Mouse (Mus musculus) midbrain, embryonic 14.5 days (tissue): ENCODE results near the gene Slc25a51. TPM values are rescaled to one million over a fixed set of nuclear protein-coding genes. Genes with fewer than 3 reads are reported as not detected.
A peak's percentile ranks its signal among the peaks of the same experiment; 100 is the strongest.

Experiments
- ATAC-seq: fragments of 200-750 bp; cut with Nextera tagmentation; 2 replicates; pipeline ENCODE4 v1.8.0; 2017; ENCODE audit warnings: moderate number of reproducible peaks, moderate library complexity; ENCODE audit not compliant: low FRiP score, low TSS enrichment
- DNase-seq: peaks from one replicate; pipeline ENCODE4 v3.0.0-alpha.2; 2015
- H3K27ac ChIP-seq: fragments of 300-500 bp; sonication (generic); replicated peaks from 2 replicates; pipeline ENCODE4 v1.5.1; 2014; ENCODE audit warnings: mild to moderate bottlenecking, low read depth, low read length, moderate library complexity
- H3K27me3 ChIP-seq: fragments of 300-500 bp; sonication (generic); 2 replicates; pipeline ENCODE4 v1.6.1; 2014; ENCODE audit warnings: low read length, control low read depth, mixed read lengths; ENCODE audit not compliant: control insufficient read depth, insufficient read depth
- H3K36me3 ChIP-seq: fragments of 300-500 bp; sonication (generic); 2 replicates; pipeline ENCODE4 v1.6.1; 2014; ENCODE audit warnings: low read length, control low read depth; ENCODE audit not compliant: control insufficient read depth, insufficient read depth
- H3K4me1 ChIP-seq: fragments of 300-500 bp; sonication (generic); 2 replicates; pipeline ENCODE4 v1.6.1; 2014; ENCODE audit warnings: mild to moderate bottlenecking, antibody characterized with exemption, low read length, control low read depth; ENCODE audit not compliant: control insufficient read depth, insufficient read depth
- H3K4me2 ChIP-seq: fragments of 300-500 bp; sonication (generic); 2 replicates; pipeline ENCODE4 v1.6.1; 2014; ENCODE audit warnings: mild to moderate bottlenecking, low read length, moderate library complexity
- H3K4me3 ChIP-seq: fragments of 300-500 bp; sonication (generic); replicated peaks from 2 replicates; pipeline ENCODE4 v1.5.1; 2014; ENCODE audit warnings: low read depth, low read length
- H3K9ac ChIP-seq: fragments of 300-500 bp; sonication (generic); replicated peaks from 2 replicates; pipeline ENCODE4 v1.6.1; 2014; ENCODE audit warnings: mild to moderate bottlenecking, low read length, moderate library complexity
- H3K9me3 ChIP-seq: fragments of 300-500 bp; sonication (generic); 2 replicates; pipeline ENCODE4 v1.6.1; 2016; ENCODE audit warnings: low read length, control low read depth, mixed read lengths; ENCODE audit not compliant: control insufficient read depth
- WGBS: fragments of 180-500 bp; shearing (Covaris S2); extraction: QIAGEN DNeasy Blood & Tissue Kit; methylation state at CpG from one replicate; pipeline ENCODE4 v1.1.7; 2014; 5-methylcytosine and 5-hydroxymethylcytosine counted together
- polyA plus RNA-seq: library from polyadenylated mRNA; unstranded; fragments of >200 nt; fragmentation: Nextera tagmentation; extraction: Ambion mirVana; gene quantifications from 2 replicates; pipeline ENCODE4 v1.2.1, GENCODE M21; 2014

Gene Slc25a51
- polyA plus RNA-seq, 1 experiment from 2014 or later, result 79.5 TPM

DNA sequence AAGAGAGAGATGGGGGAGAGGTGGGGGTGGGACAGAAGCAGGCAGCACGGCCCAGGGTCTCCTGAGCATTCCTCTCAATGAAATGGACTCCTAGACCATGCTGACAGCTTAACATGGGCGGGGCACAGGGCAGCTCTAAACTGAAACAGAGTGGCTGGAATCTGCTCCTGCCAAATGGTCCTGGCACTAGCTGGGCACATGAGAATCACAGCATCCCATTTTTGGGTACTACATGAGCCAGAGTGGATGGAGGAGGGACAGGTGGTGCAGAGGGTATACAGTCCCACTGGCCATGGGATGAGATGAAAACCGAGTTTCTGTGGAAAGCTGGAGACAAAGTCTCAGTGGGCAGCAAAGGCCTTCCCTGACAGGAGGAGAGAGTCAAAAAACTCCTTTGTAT is 36.7 kb upstream of the Slc25a51 start:
- H3K4me1 ChIP-seq, result peaks cover 4% of the 10 kb centered on the region; the same call in 1 of the 2 replicates

DNA sequence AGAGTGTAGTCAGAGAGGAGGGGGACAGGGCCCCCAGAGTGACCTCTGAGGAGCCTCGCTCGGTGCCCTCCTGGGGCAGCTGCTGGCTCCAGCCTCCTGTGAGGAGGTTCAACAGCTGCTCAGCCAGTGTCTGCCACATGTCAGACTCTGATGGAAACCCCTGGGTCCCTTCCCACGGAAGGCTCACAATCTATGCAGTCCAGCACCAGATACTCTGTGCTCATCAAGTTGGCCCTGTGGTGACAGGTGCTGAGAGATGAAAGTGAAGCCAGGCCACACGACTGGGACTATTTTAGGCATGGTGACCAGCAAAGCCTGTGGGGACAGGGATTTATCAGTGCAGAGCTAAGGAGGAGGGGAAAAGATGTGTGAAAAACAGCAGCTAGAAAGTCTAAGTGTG is 36.2 kb upstream of the Slc25a51 start:
- Histone ChIP-seq H3K9ac (no peak overlapping the region), H3K27ac (no peak overlapping the region), H3K4me2 (no peak overlapping the region), H3K36me3 (0 out of 2 replicates have a peak, but pooled peaks cover 4% of the 10 kb centered on the region), H3K9me3 (no peaks in the 10 kb centered on the region), H3K27me3 (no peaks in the 10 kb centered on the region), H3K4me1 (peaks cover 4% of the 10 kb centered on the region; the same call in 1 of the 2 replicates), H3K4me3 (no peak overlapping the region)
- no peak for ATAC-seq
- no peak for DNase-seq
- 57% methylated on average over 4 of the region's 4 CpGs for WGBS

More for the DNA sequence above, 36.7 kb upstream of the Slc25a51 start:
- DNase-seq (no peak), ATAC-seq (no peak)
- no peak overlapping the region for H3K4me3 ChIP-seq
- no peaks in the 10 kb centered on the region for H3K27me3 ChIP-seq
- WGBS, result 69% methylated on average over 3 of the region's 3 CpGs
- H3K36me3 ChIP-seq, result 0 out of 2 replicates have a peak, but pooled peaks cover 4% of the 10 kb centered on the region
- H3K4me2 ChIP-seq, result no peak overlapping the region
- H3K9ac ChIP-seq, result no peak overlapping the region
- no peaks in the 10 kb centered on the region for H3K9me3 ChIP-seq
- H3K27ac ChIP-seq, result no peak overlapping the region

DNA sequence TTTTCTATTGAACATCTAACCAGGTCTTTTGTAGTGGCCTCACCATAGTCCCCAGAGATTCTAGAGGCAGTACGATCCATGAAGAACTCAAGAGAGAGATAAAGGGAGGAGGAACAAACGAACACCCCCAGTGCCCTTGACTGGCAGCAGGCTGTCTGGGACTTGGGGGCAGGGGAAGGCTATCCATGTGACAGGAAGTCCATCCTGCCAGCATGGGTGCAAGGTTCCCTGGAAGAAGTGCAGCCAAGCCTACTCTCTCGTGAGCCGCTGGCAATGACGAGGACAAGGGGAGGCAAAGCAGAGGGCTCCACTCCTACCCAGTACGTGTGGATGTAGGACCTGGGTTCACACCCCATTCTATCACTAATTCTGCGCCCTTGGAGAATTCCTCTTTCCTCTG is 35.1 kb upstream of the Slc25a51 start:
- DNase-seq (no peak), ATAC-seq (no peak)
- Histone ChIP-seq H3K4me2 (no peak overlapping the region), H3K27me3 (no peaks in the 10 kb centered on the region), H3K9ac (no peak overlapping the region), H3K36me3 (0 out of 2 replicates have a peak, but pooled peaks cover 4% of the 10 kb centered on the region), H3K27ac (no peak overlapping the region), H3K9me3 (no peaks in the 10 kb centered on the region), H3K4me1 (0 out of 2 replicates have a peak, but pooled peaks cover 4% of the 10 kb centered on the region), H3K4me3 (no peak overlapping the region)
- 86% methylated on average over 7 of the region's 7 CpGs for WGBS

DNA sequence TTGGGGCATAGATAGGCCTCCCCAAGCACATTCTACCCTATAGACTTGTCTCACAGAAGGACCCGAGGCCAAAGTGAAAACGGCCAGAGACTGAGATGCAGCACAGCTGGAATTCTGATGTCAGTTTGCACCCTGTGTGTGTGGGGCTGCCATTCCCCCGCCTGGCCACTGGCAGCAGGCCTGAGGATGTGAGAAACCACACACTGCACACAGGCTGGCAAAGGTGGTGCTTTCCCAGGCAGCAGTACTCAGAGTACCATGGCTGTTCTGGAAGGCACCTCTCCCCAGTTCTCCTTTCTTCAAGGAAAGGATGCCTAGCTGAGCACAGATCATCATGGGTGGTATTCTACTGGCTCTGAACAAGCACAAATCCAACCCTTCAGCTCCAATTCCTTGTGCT is 33.7 kb upstream of the Slc25a51 start:
- no peak overlapping the region for H3K27ac ChIP-seq
- WGBS, result 64% methylated on average over 3 of the region's 3 CpGs
- peaks cover 8% of the 10 kb centered on the region for H3K4me1 ChIP-seq
- DNase-seq (no peak), ATAC-seq (no peak)
- H3K4me2 ChIP-seq, result no peak overlapping the region
- H3K9ac ChIP-seq, result no peak overlapping the region
- no peak overlapping the region for H3K4me3 ChIP-seq
- no peaks in the 10 kb centered on the region for H3K27me3 ChIP-seq
- 0 out of 2 replicates have a peak, but pooled peaks cover 4% of the 10 kb centered on the region for H3K36me3 ChIP-seq
- H3K9me3 ChIP-seq, result no peaks in the 10 kb centered on the region

DNA sequence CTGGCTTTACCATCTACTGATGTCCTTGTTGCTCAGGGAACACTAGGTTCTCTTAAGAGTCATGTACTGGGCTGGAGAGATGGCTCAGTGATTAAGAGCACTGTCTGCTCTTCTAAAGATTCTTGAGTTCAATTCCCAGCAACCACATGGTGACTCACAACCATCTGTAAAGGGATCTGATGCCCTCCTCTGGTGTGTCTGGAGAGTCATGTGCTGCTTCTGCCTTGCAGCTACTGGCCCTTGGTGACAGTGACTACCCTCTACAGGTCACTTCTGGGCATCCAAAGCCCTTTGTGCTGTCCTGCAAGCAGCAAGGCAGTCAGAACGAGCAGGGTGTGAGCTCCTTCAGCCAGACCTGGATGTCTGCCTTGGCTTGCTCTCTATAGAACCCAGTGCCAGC is 33.2 kb upstream of the Slc25a51 start:
- Histone ChIP-seq H3K4me1 (peaks cover 12% of the 10 kb centered on the region), H3K9me3 (no peaks in the 10 kb centered on the region), H3K9ac (no peak overlapping the region), H3K4me2 (no peak overlapping the region), H3K27ac (no peak overlapping the region), H3K4me3 (no peak overlapping the region), H3K27me3 (no peaks in the 10 kb centered on the region), H3K36me3 (0 out of 2 replicates have a peak, but pooled peaks cover 4% of the 10 kb centered on the region)
- no peak for DNase-seq
- WGBS, result 50% methylated on average over 1 of the region's 1 CpGs
- ATAC-seq, result no peak

DNA sequence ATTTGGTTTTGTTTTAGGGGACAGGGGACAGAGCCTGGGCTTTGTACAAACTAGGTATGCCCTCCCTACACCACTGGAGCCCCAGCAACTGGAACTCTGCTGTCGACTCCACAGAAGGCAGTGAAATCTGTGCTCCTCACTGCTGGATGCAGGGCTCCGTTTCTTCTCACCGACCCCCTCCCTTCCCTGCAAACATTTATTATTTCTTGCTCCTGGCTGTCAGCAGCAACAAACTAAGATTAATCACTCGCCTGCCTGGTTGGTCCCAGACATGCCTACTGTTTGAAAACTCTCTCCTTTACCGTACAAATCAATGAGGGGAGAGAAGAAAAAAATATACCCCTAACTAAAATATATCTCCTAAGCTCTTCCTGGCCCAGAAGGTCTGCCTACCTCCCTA is 30.7 kb upstream of the Slc25a51 start:
- no peaks in the 10 kb centered on the region for H3K27me3 ChIP-seq
- H3K9me3 ChIP-seq, result no peaks in the 10 kb centered on the region
- no peaks in the 10 kb centered on the region for H3K36me3 ChIP-seq
- H3K4me2 ChIP-seq, result no peak overlapping the region
- H3K4me3 ChIP-seq, result no peak overlapping the region
- peaks cover 29% of the 10 kb centered on the region for H3K4me1 ChIP-seq
- no peak overlapping the region; the same call in 1 of the 2 replicates for H3K9ac ChIP-seq
- ATAC-seq (no peak), DNase-seq (no peak)
- H3K27ac ChIP-seq, result no peak overlapping the region
- WGBS, result 53% methylated on average over 5 of the region's 5 CpGs

DNA sequence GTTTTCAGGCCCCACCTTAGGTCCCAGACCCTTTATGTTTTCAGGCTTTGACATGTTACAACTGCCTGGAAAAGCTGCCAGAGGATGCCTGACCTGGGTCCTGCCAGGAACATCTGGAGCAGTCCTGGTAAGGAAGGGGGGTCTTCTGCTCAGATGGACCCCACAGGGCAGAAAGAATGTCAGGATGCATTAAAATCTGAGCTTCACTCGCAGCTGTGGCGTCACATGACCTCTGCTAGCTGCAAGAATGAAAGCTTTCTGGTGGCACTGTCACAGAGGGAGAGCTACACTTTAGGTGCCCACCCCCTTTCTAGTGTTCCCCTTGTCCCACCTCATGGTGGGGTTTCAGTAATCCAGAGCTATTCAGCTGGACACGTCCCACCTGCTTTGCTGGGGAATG is 28.4 kb upstream of the Slc25a51 start:
- no peak for ATAC-seq
- H3K27me3 ChIP-seq, result no peaks in the 10 kb centered on the region
- no peaks in the 10 kb centered on the region for H3K9me3 ChIP-seq
- no peak overlapping the region for H3K27ac ChIP-seq
- peaks cover 33% of the 10 kb centered on the region for H3K4me1 ChIP-seq
- H3K9ac ChIP-seq, result 0 out of 2 replicates have a peak overlapping the region, but pooled peaks have one; percentile 9
- no peak overlapping the region for H3K4me3 ChIP-seq
- no peaks in the 10 kb centered on the region for H3K36me3 ChIP-seq
- WGBS, result 47% methylated on average over 3 of the region's 3 CpGs
- no peak for DNase-seq
- H3K4me2 ChIP-seq, result no peak overlapping the region

DNA sequence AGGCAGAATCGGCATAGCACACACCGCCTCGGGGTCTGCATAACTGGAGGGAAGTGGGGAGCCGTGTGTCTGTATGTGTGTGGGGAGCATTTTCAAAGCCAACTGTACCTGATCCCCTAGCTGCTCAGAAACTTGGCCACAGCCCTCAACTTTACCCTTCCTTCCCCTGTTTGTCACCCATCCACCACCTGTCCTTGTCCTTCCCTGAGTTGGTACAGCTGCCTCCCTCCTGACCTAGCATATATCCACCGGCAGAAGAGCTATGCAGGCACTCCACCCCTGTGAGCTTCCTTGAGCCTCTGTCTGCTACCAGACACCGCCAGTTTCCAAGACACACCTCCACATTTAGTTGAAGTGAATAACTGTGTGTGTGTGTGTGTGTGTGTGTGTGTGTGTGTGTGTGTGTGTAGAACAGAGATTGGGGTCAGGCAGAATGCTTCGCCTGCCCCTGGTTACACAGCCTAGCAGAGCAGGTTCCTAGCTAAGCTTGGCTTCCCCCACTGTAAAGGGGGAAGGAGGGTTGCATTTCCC is 27.9 kb upstream of the Slc25a51 start:
- Histone ChIP-seq H3K4me2 (no peak overlapping the region), H3K36me3 (no peaks in the 10 kb centered on the region), H3K4me3 (no peak overlapping the region), H3K27me3 (no peaks in the 10 kb centered on the region), H3K9me3 (no peaks in the 10 kb centered on the region), H3K9ac (no peak overlapping the region), H3K4me1 (peaks cover 33% of the 10 kb centered on the region), H3K27ac (0 out of 2 replicates have a peak overlapping the region, but pooled peaks have one; percentile 5)
- DNase-seq (no peak), ATAC-seq (peak; percentile 27; the same call in 1 of the 2 replicates)
- 62% methylated on average over 7 of the region's 7 CpGs for WGBS

DNA sequence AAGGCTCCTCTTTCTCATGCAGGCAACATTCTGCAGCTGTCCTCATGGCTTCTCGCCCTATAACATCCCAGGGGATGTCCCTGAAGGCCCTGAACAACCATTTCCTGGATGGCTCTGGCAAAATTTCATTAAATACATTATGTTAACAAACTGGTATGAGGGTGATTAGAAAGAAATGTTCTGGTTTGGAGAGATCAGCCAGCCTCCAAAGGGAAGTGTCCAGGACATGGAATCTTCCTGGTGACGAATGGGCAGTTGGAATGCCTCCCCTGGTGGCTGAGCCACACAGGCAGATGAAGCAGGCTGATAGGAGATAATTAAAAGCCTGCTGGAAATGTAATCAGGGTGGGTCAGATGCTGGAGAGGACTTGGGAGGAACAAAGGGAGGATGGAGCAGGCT is 27.3 kb upstream of the Slc25a51 start:
- no peak for DNase-seq
- no peak for ATAC-seq
- H3K4me2 ChIP-seq, result no peak overlapping the region
- no peaks in the 10 kb centered on the region for H3K9me3 ChIP-seq
- H3K4me3 ChIP-seq, result no peak overlapping the region
- WGBS, result 42% methylated on average over 2 of the region's 2 CpGs
- 0 out of 2 replicates have a peak overlapping the region, but pooled peaks have one; percentile 39 for H3K27ac ChIP-seq
- no peaks in the 10 kb centered on the region for H3K36me3 ChIP-seq
- no peaks in the 10 kb centered on the region for H3K27me3 ChIP-seq
- no peak overlapping the region for H3K9ac ChIP-seq
- peaks cover 33% of the 10 kb centered on the region for H3K4me1 ChIP-seq
